Mouse (Mus musculus) liver, adult 2 months (tissue): ENCODE measurements around the gene Hoxc9.

Experiments used
- CTCF ChIP-seq: fragments of 200-500 bp; IDR thresholded peaks from 2 replicates; pipeline ENCODE4 v1.5.1; 2011; ENCODE audit warnings: low read depth, low read length, control low read depth
- POLR2A ChIP-seq: fragments of 200-500 bp; IDR thresholded peaks from 2 replicates; pipeline ENCODE4 v1.6.1; 2011; ENCODE audit warnings: low read length, control low read depth; ENCODE audit not compliant: insufficient read depth; ENCODE audit errors: extremely low read depth

DNA sequence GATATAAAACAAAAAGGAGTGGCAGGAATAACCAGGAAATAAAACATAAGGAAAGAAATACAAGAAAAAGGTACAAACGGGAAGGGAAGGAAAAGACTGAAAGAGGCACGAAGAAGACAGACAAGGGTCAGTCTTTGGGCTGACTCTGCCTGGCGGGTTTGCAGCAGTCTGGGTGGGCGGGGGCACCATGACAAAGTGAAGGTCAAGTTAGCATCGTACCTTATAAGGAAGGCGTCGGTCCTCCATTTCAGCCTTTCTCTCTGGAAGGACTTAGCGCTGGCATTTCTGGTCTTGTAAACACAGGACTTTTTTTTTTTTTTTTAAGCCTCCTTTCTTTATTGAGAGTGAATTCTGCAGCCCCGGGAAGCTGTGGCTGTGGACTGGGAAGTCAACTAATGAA is 29.0 kb upstream of the Hoxc9 start:
- TF ChIP-seq CTCF (no peak), POLR2A (no peak)
